Mouse (Mus musculus): ENCODE data around the gene Gm10031. TPM values are rescaled to one million over a fixed set of nuclear protein-coding genes. Genes with fewer than 3 reads are reported as not detected.

Gm10031 gene
- total and polyA plus RNA-seq, 2 experiments: 9.9 to 13.6 TPM

DNA sequence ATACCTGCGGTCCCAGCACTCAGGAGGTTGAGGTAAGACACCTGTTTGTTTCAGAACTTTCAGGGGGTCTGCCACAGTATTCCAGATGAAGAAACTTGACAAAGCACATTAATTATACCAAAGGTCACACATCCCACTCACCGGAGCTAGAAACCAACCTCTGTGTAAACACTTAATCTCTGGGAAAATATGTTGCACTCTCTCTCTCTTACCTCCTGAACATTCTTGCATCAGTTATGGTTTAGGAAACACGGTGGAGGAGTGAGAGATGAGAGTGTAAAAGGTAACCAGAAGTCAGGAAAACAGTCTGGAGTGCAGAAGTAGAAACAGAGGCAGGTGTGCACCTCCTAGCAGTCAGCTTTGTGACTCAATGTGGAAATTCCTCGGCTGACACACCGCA is 35.8 kb upstream of the Gm10031 start:
- no peaks in the 10 kb centered on the region for H3K79me2 ChIP-seq (ENCODE audit: control insufficient read depth, insufficient read depth, low read length)
- no peaks in the 10 kb centered on the region for H3K27me3 ChIP-seq (ENCODE audit: control insufficient read depth, insufficient read depth, low read length)
- H3K36me3 ChIP-seq (ENCODE audit: control insufficient read depth, insufficient read depth, low read length): no peaks in the 10 kb centered on the region
- no peak overlapping the region for H3K4me3 ChIP-seq (ENCODE audit: insufficient read depth, low read depth, low read length)
- no peak overlapping the region for H3K27ac ChIP-seq (replicated peaks; ENCODE audit: insufficient read depth, low read depth, low read length)
- TF ChIP-seq POLR2A (IDR thresholded peaks at IDR 0.05; ENCODE audit: extremely low read depth, insufficient read depth, low read length) (no peak), CTCF (IDR thresholded peaks at IDR 0.05; ENCODE audit: low read depth, low read length) (no peak)
- 66% methylated on average over 5 of the region's 5 CpGs for WGBS
- H3K4me1 ChIP-seq (ENCODE audit: control insufficient read depth, insufficient read depth, low read length): no peaks in the 10 kb centered on the region
- DNase-seq (ENCODE audit: extremely low read depth, low read depth, low spot score): no peak
- no peak overlapping the region for H3K9ac ChIP-seq (ENCODE audit: low read depth, low read length)

GRCm38 (mm10) chr1:156491226-156491796 is 32.5 kb upstream of the Gm10031 start:
- DNase-seq (ENCODE audit: extremely low read depth, low read depth, low spot score): no peak
- H3K27me3 ChIP-seq (ENCODE audit: control insufficient read depth, insufficient read depth, low read length): no peaks in the 10 kb centered on the region
- H3K4me1 ChIP-seq (ENCODE audit: control insufficient read depth, insufficient read depth, low read length): no peaks in the 10 kb centered on the region
- H3K79me2 ChIP-seq (ENCODE audit: control insufficient read depth, insufficient read depth, low read length): no peaks in the 10 kb centered on the region
- no peak overlapping the region for H3K4me3 ChIP-seq (ENCODE audit: insufficient read depth, low read depth, low read length)
- WGBS: 58% methylated on average over 4 of the region's 4 CpGs
- no peaks in the 10 kb centered on the region for H3K36me3 ChIP-seq (ENCODE audit: control insufficient read depth, insufficient read depth, low read length)
- TF ChIP-seq POLR2A (IDR thresholded peaks at IDR 0.05; ENCODE audit: extremely low read depth, insufficient read depth, low read length) (no peak), CTCF (IDR thresholded peaks at IDR 0.05; ENCODE audit: low read depth, low read length) (no peak)
- no peak overlapping the region for H3K27ac ChIP-seq (replicated peaks; ENCODE audit: insufficient read depth, low read depth, low read length)
- H3K9ac ChIP-seq (ENCODE audit: low read depth, low read length): no peak overlapping the region

DNA sequence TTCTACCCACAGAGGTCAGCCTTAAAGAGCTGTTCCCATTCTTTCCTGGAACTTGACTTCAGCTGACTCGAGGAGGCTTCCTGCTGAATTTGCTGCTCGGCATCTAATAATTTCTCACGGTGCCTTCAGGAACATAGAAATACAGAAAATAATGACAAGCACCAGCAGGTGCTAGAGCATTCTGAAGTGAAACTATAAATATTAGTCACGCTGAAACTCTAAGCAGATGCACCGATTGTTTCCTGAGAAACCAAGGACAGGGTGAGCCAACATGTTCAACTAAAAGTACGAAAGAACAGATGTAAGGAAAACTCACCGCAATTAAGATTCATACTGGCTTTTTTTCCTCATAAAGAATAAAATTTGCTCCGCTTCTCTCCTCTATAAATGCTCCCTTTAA is 28.8 kb upstream of the Gm10031 start:
- H3K27ac ChIP-seq (replicated peaks; ENCODE audit: insufficient read depth, low read depth, low read length): no peak overlapping the region
- TF ChIP-seq POLR2A (IDR thresholded peaks at IDR 0.05; ENCODE audit: extremely low read depth, insufficient read depth, low read length) (no peak), CTCF (IDR thresholded peaks at IDR 0.05; ENCODE audit: low read depth, low read length) (no peak)
- peaks cover 10% of the 10 kb centered on the region; the same call in 1 of the 2 replicates for H3K27me3 ChIP-seq (ENCODE audit: control insufficient read depth, insufficient read depth, low read length)
- no peaks in the 10 kb centered on the region for H3K36me3 ChIP-seq (ENCODE audit: control insufficient read depth, insufficient read depth, low read length)
- no peak overlapping the region for H3K9ac ChIP-seq (ENCODE audit: low read depth, low read length)
- H3K4me1 ChIP-seq (ENCODE audit: control insufficient read depth, insufficient read depth, low read length): no peaks in the 10 kb centered on the region
- no peak for DNase-seq (ENCODE audit: extremely low read depth, low read depth, low spot score)
- H3K79me2 ChIP-seq (ENCODE audit: control insufficient read depth, insufficient read depth, low read length): no peaks in the 10 kb centered on the region
- no peak overlapping the region for H3K4me3 ChIP-seq (ENCODE audit: insufficient read depth, low read depth, low read length)
- 92% methylated on average over 8 of the region's 8 CpGs for WGBS

- Histone ChIP-seq H3K27me3 (ENCODE audit: control insufficient read depth, insufficient read depth, low read length) (peaks cover 12% of the 10 kb centered on the region; the same call in 1 of the 2 replicates), H3K79me2 (ENCODE audit: control insufficient read depth, insufficient read depth, low read length) (no peaks in the 10 kb centered on the region), H3K27ac (replicated peaks; ENCODE audit: insufficient read depth, low read depth, low read length) (no peak overlapping the region), H3K36me3 (ENCODE audit: control insufficient read depth, insufficient read depth, low read length) (no peaks in the 10 kb centered on the region), H3K9ac (ENCODE audit: low read depth, low read length) (no peak overlapping the region), H3K4me3 (ENCODE audit: insufficient read depth, low read depth, low read length) (no peak overlapping the region), H3K4me1 (ENCODE audit: control insufficient read depth, insufficient read depth, low read length) (no peaks in the 10 kb centered on the region)
- DNase-seq (ENCODE audit: extremely low read depth, low read depth, low spot score): no peak
- WGBS: 78% methylated on average over 5 of the region's 5 CpGs
- TF ChIP-seq CTCF (IDR thresholded peaks at IDR 0.05; ENCODE audit: low read depth, low read length): no peak
- TF ChIP-seq POLR2A (IDR thresholded peaks at IDR 0.05; ENCODE audit: extremely low read depth, insufficient read depth, low read length): no peak
Observed at GRCm38 (mm10) chr1:156496910-156497309, 26.9 kb upstream of the Gm10031 start.

DNA sequence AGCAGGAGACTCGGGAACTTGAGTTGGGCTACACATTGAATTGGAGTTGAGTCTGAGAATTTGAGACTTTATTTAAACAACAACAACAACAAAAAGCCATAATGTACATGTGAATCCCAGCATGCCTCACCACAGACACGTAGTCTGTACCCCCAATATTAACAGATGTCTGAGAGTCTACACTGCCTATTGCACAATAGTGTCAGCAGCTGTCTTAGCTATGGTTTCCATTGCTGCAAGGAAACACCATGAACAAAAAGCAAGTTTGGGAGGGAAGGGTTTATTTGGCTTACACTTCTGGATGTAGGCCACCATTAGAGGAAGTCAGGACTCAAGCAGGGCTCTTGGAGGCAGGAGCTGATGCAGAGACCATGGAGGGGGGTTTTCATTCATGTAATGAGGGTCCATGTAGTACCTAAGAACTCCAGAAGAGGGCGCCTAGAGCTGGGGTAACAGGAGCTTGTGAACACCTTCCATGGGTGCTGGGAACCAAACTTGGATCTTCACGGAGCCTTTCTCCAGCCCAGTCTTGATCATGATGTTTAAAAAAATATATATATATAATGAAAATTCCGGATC is 18.8 kb upstream of the Gm10031 start:
- Histone ChIP-seq H3K79me2 (ENCODE audit: control insufficient read depth, insufficient read depth, low read length) (no peaks in the 10 kb centered on the region), H3K36me3 (ENCODE audit: control insufficient read depth, insufficient read depth, low read length) (no peaks in the 10 kb centered on the region), H3K27me3 (ENCODE audit: control insufficient read depth, insufficient read depth, low read length) (peaks cover 5% of the 10 kb centered on the region; the same call in 1 of the 2 replicates), H3K4me3 (ENCODE audit: insufficient read depth, low read depth, low read length) (no peak overlapping the region), H3K27ac (replicated peaks; ENCODE audit: insufficient read depth, low read depth, low read length) (no peak overlapping the region), H3K4me1 (ENCODE audit: control insufficient read depth, insufficient read depth, low read length) (no peaks in the 10 kb centered on the region), H3K9ac (ENCODE audit: low read depth, low read length) (no peak overlapping the region)
- 85% methylated on average over 5 of the region's 5 CpGs for WGBS
- TF ChIP-seq CTCF (IDR thresholded peaks at IDR 0.05; ENCODE audit: low read depth, low read length) (peak; percentile 28; the same call in 1 of the 2 replicates), POLR2A (IDR thresholded peaks at IDR 0.05; ENCODE audit: extremely low read depth, insufficient read depth, low read length) (no peak)
- DNase-seq (ENCODE audit: extremely low read depth, low read depth, low spot score): no peak

GRCm38 (mm10) chr1:156505901-156506300 is 17.9 kb upstream of the Gm10031 start:
- Histone ChIP-seq H3K27ac (replicated peaks; ENCODE audit: insufficient read depth, low read depth, low read length) (no peak overlapping the region), H3K4me3 (ENCODE audit: insufficient read depth, low read depth, low read length) (no peak overlapping the region), H3K79me2 (ENCODE audit: control insufficient read depth, insufficient read depth, low read length) (no peaks in the 10 kb centered on the region), H3K36me3 (ENCODE audit: control insufficient read depth, insufficient read depth, low read length) (no peaks in the 10 kb centered on the region), H3K27me3 (ENCODE audit: control insufficient read depth, insufficient read depth, low read length) (peaks cover 5% of the 10 kb centered on the region; the same call in 1 of the 2 replicates), H3K9ac (ENCODE audit: low read depth, low read length) (no peak overlapping the region), H3K4me1 (ENCODE audit: control insufficient read depth, insufficient read depth, low read length) (no peaks in the 10 kb centered on the region)
- WGBS: 44% methylated on average over 2 of the region's 2 CpGs
- peak; percentile 92 for DNase-seq (ENCODE audit: extremely low read depth, low read depth, low spot score)
- TF ChIP-seq CTCF (IDR thresholded peaks at IDR 0.05; ENCODE audit: low read depth, low read length): no peak
- no peak for TF ChIP-seq POLR2A (IDR thresholded peaks at IDR 0.05; ENCODE audit: extremely low read depth, insufficient read depth, low read length)
